Mouse (Mus musculus) lung, embryonic 16.5 days (tissue): ENCODE results near the gene Med21. TPM values are rescaled to one million over a fixed set of nuclear protein-coding genes. Genes with fewer than 3 reads are reported as not detected.

Experiments
- ATAC-seq: fragments of 200-750 bp; cut with Nextera tagmentation; 2 replicates; pipeline ENCODE4 v1.8.0; 2017; ENCODE audit warnings: low read depth, mild to moderate bottlenecking, moderate library complexity
- H3K27ac ChIP-seq: fragments of 300-500 bp; sonication (generic); 2 replicates; pipeline ENCODE4 v1.5.1; 2014; ENCODE audit warnings: mild to moderate bottlenecking, control low read depth, low read length
- H3K27me3 ChIP-seq: fragments of 300-500 bp; sonication (generic); 2 replicates; pipeline ENCODE4 v1.6.1; 2014; ENCODE audit warnings: low read depth, low read length, mixed read lengths; ENCODE audit not compliant: control insufficient read depth, insufficient read depth
- H3K36me3 ChIP-seq: fragments of 300-500 bp; sonication (generic); 2 replicates; pipeline ENCODE4 v1.6.1; 2014; ENCODE audit warnings: low read length; ENCODE audit not compliant: control insufficient read depth, insufficient read depth
- H3K4me1 ChIP-seq: fragments of 300-500 bp; sonication (generic); replicated peaks from 2 replicates; pipeline ENCODE4 v1.6.1; 2014; ENCODE audit warnings: low read length, mixed read lengths; ENCODE audit not compliant: control insufficient read depth, insufficient read depth
- H3K4me2 ChIP-seq: fragments of 300-500 bp; sonication (generic); 2 replicates; pipeline ENCODE4 v1.6.1; 2014; ENCODE audit warnings: low read depth, low read length, control low read depth
- H3K4me3 ChIP-seq: fragments of 300-500 bp; sonication (generic); 2 replicates; pipeline ENCODE4 v1.5.1; 2014; ENCODE audit warnings: mild to moderate bottlenecking, low read length, control low read depth
- H3K9ac ChIP-seq: fragments of 300-500 bp; sonication (generic); 2 replicates; pipeline ENCODE4 v1.6.1; 2014; ENCODE audit warnings: low read length, control low read depth
- H3K9me3 ChIP-seq: fragments of 300-500 bp; sonication (generic); 2 replicates; pipeline ENCODE4 v1.6.1; 2016; ENCODE audit warnings: low read length; ENCODE audit not compliant: control insufficient read depth
- WGBS: fragments of 180-500 bp; shearing (Covaris S2); extraction: QIAGEN DNeasy Blood & Tissue Kit; methylation state at CpG from one replicate; pipeline ENCODE4 v1.1.7; 2014; 5-methylcytosine and 5-hydroxymethylcytosine counted together
- polyA plus RNA-seq: library from polyadenylated mRNA; unstranded; fragments of >200 nt; fragmentation: Nextera tagmentation; extraction: Ambion mirVana; gene quantifications from 2 replicates; pipeline ENCODE4 v1.2.1, GENCODE M21; 2015

Gene Med21
- polyA plus RNA-seq, 1 experiment from 2014 or later = 146 TPM

GRCm38 (mm10) chr6:146685781-146686308 is 43.5 kb downstream of the Med21 start:
- Histone ChIP-seq H3K9ac (no peak overlapping the region), H3K9me3 (no peaks in the 10 kb centered on the region; the same call in 1 of the 2 replicates), H3K4me1 (no peaks in the 10 kb centered on the region), H3K36me3 (no peaks in the 10 kb centered on the region), H3K4me2 (peak overlapping the region; percentile 17), H3K4me3 (peak overlapping the region; percentile 9; the same call in 1 of the 2 replicates), H3K27me3 (no peaks in the 10 kb centered on the region), H3K27ac (no peak overlapping the region)
- ATAC-seq = peak; percentile 90
- 36% methylated on average over 17 of the region's 17 CpGs for WGBS

DNA sequence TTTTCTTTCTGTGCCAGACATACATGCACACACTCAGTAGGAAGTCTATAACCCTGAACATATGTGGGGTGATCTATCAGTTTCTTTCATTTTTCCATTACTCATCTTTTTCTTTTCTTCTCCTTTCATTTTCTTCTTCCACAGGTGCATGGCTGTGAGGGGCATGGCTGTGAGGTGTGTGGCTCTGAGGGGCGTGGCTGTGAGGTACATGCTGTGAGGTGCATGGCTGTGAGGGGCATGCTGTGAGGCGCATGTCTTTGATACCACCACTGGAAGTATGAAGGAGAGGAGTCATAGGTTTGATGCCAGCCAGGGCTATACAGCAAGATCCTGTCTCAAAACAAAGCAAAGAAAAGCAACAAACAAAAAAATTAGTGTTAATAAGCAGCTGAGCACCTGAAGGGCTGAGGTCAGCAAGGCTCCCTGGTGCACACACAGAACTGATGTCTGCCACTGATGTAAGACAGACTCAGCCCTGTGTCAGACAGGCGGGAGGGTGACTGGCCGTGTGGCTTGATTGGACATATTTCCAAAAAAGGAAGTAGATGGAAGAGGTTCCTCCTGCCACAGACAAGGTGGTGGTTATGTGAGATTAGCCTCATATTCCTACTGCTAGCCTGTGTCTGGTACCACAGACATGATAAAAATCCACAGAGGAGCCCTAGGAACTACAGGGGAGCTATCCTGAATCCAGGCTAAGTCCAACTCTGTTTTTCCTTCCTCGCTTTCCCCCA is 44.3 kb downstream of the Med21 start:
- Histone ChIP-seq H3K4me3 (no peak overlapping the region), H3K27me3 (no peaks in the 10 kb centered on the region), H3K4me1 (no peaks in the 10 kb centered on the region), H3K36me3 (no peaks in the 10 kb centered on the region), H3K4me2 (peak overlapping the region; percentile 17), H3K9me3 (no peaks in the 10 kb centered on the region; the same call in 1 of the 2 replicates), H3K27ac (no peak overlapping the region), H3K9ac (no peak overlapping the region)
- 47% methylated on average over 5 of the region's 5 CpGs for WGBS
- ATAC-seq = peak; percentile 43; the same call in 1 of the 2 replicates

GRCm38 (mm10) chr6:146688010-146688409 is 45.7 kb downstream of the Med21 start:
- no peaks in the 10 kb centered on the region; the same call in 1 of the 2 replicates for H3K9me3 ChIP-seq
- H3K27ac ChIP-seq = no peak overlapping the region
- no peaks in the 10 kb centered on the region for H3K4me1 ChIP-seq
- ATAC-seq = no peak
- H3K36me3 ChIP-seq = no peaks in the 10 kb centered on the region
- H3K4me2 ChIP-seq = no peak overlapping the region
- WGBS = 83% methylated on average over 7 of the region's 7 CpGs
- H3K4me3 ChIP-seq = no peak overlapping the region
- H3K9ac ChIP-seq = no peak overlapping the region
- H3K27me3 ChIP-seq = no peaks in the 10 kb centered on the region

GRCm38 (mm10) chr6:146688861-146689260 is 46.5 kb downstream of the Med21 start:
- Histone ChIP-seq H3K4me1 (no peaks in the 10 kb centered on the region), H3K27me3 (no peaks in the 10 kb centered on the region), H3K4me2 (no peak overlapping the region), H3K9ac (no peak overlapping the region), H3K36me3 (no peaks in the 10 kb centered on the region), H3K9me3 (no peaks in the 10 kb centered on the region; the same call in 1 of the 2 replicates), H3K27ac (no peak overlapping the region), H3K4me3 (no peak overlapping the region)
- WGBS = 88% methylated on average over 5 of the region's 5 CpGs
- ATAC-seq = no peak

DNA sequence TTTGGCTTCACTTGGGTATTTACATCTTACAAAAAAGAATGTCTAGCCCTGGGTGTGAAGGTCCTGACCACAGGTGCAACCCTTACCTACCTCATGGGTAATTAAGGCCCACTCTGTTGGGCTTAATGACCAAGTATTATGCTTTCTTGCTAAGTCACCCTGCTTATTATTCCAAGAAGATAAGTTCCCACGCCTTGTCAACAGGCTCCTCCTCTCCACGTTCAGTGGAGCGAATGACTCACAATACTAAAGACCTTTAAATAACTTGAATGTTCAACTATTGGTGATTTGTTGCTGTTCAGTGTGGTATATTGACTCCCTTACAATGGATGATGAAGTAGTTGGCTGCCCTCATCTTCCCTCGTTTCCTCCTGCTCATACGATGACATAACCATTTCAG is 55.4 kb downstream of the Med21 start:
- WGBS = 72% methylated on average over 5 of the region's 5 CpGs
- H3K4me3 ChIP-seq = no peak overlapping the region
- no peaks in the 10 kb centered on the region for H3K27me3 ChIP-seq
- H3K27ac ChIP-seq = no peak overlapping the region
- no peak for ATAC-seq
- H3K36me3 ChIP-seq = no peaks in the 10 kb centered on the region
- no peak overlapping the region for H3K4me2 ChIP-seq
- H3K9ac ChIP-seq = no peak overlapping the region
- H3K4me1 ChIP-seq = peaks cover 2% of the 10 kb centered on the region; the same call in 1 of the 2 replicates
- H3K9me3 ChIP-seq = no peaks in the 10 kb centered on the region; the same call in 1 of the 2 replicates

GRCm38 (mm10) chr6:146698376-146698775 is 56.0 kb downstream of the Med21 start:
- H3K9ac ChIP-seq = no peak overlapping the region
- no peak overlapping the region for H3K4me2 ChIP-seq
- no peaks in the 10 kb centered on the region; the same call in 1 of the 2 replicates for H3K9me3 ChIP-seq
- no peaks in the 10 kb centered on the region for H3K36me3 ChIP-seq
- 80% methylated on average over 4 of the region's 4 CpGs for WGBS
- no peaks in the 10 kb centered on the region for H3K27me3 ChIP-seq
- peaks cover 2% of the 10 kb centered on the region; the same call in 1 of the 2 replicates for H3K4me1 ChIP-seq
- ATAC-seq = no peak
- no peak overlapping the region for H3K27ac ChIP-seq
- H3K4me3 ChIP-seq = no peak overlapping the region

Other genes starting within 250 kb of the Med21 start
- gene Itpr2, start 140.3 kb upstream of the Med21 start, polyA plus RNA-seq = 14.4 and 16.2 TPM in 2 replicates
- gene Fgfr1op2, start 65.3 kb upstream of the Med21 start, polyA plus RNA-seq = 102 and 109 TPM in 2 replicates
- gene Ints13, start 64.7 kb upstream of the Med21 start, polyA plus RNA-seq = 69.9 and 71.2 TPM in 2 replicates
- 27.0 and 29.9 TPM in 2 replicates for gene Tm7sf3, start 277 bp downstream of the Med21 start, polyA plus RNA-seq
- 13.5 and 15.6 TPM in 2 replicates for gene Stk38l, start 82.4 kb downstream of the Med21 start, polyA plus RNA-seq
- gene Arntl2, start 153.5 kb downstream of the Med21 start, polyA plus RNA-seq = 3.9 and 4.4 TPM in 2 replicates
- not detected in 2 replicates for gene Smco2, start 207.6 kb downstream of the Med21 start, polyA plus RNA-seq
- gene Ppfibp1, start 245.9 kb downstream of the Med21 start, polyA plus RNA-seq = 46.8 and 50.5 TPM in 2 replicates